Mouse (Mus musculus) liver, embryonic 14.5 days (tissue): Measurements from ENCODE around the gene Ddhd1.

Experiments
- CTCF ChIP-seq: IDR thresholded peaks from 2 replicates; pipeline ENCODE4 v1.5.1; 2016; ENCODE audit warnings: antibody characterized with exemption, low read depth, control low read depth
- EP300 ChIP-seq: IDR thresholded peaks from 2 replicates; pipeline ENCODE4 v1.6.1; 2016; ENCODE audit warnings: antibody characterized with exemption, low read depth

GRCm38 (mm10) chr14:45615776-45616175 is 42.2 kb downstream of the Ddhd1 start:
- TF ChIP-seq CTCF (no peak), EP300 (no peak)
